Mouse (Mus musculus) limb, embryonic 11.5 days (tissue): Measurements from ENCODE around the gene Nt5c2. TPM values are rescaled to one million over a fixed set of nuclear protein-coding genes. Genes with fewer than 3 reads are reported as not detected.

Experiments used
- ATAC-seq: fragments of 200-750 bp; cut with Nextera tagmentation; 2 replicates; pipeline ENCODE4 v1.8.0; 2017; ENCODE audit warnings: low read depth; ENCODE audit not compliant: insufficient number of reproducible peaks, low FRiP score, low TSS enrichment
- DNase-seq: peaks from one replicate; pipeline ENCODE4 v3.0.0-alpha.2; 2015; ENCODE audit warnings: low spot score
- H3K27ac ChIP-seq: fragments of 300-500 bp; sonication (generic); replicated peaks from 2 replicates; pipeline ENCODE4 v1.5.1; 2014; ENCODE audit warnings: low read depth, mild to moderate bottlenecking, low read length
- H3K27me3 ChIP-seq: fragments of 300-500 bp; sonication (generic); 2 replicates; pipeline ENCODE4 v1.6.1; 2014; ENCODE audit warnings: mild to moderate bottlenecking, low read length, mixed read lengths; ENCODE audit not compliant: control insufficient read depth, insufficient read depth
- H3K36me3 ChIP-seq: fragments of 300-500 bp; sonication (generic); 2 replicates; pipeline ENCODE4 v1.6.1; 2014; ENCODE audit warnings: mild to moderate bottlenecking, low read length, moderate library complexity, mixed read lengths; ENCODE audit not compliant: control insufficient read depth, insufficient read depth
- H3K4me1 ChIP-seq: fragments of 300-500 bp; sonication (generic); 2 replicates; pipeline ENCODE4 v1.6.1; 2014; ENCODE audit warnings: low read length, mixed read lengths; ENCODE audit not compliant: control insufficient read depth, insufficient read depth
- H3K4me2 ChIP-seq: fragments of 300-500 bp; sonication (generic); 2 replicates; pipeline ENCODE4 v1.6.1; 2014; ENCODE audit warnings: low read depth, mild to moderate bottlenecking, moderate library complexity; ENCODE audit not compliant: severe bottlenecking
- H3K4me3 ChIP-seq: fragments of 300-500 bp; sonication (generic); 2 replicates; pipeline ENCODE4 v1.5.1; 2014; ENCODE audit warnings: low read depth, low read length
- H3K9ac ChIP-seq: fragments of 300-500 bp; sonication (generic); 2 replicates; pipeline ENCODE4 v1.6.1; 2014; ENCODE audit warnings: mild to moderate bottlenecking, low read length
- H3K9me3 ChIP-seq: fragments of 300-500 bp; sonication (generic); 2 replicates; pipeline ENCODE4 v1.6.1; 2016; ENCODE audit warnings: low read length; ENCODE audit not compliant: control insufficient read depth
- WGBS: fragments of 180-500 bp; shearing (Covaris S2); extraction: QIAGEN DNeasy Blood & Tissue Kit; methylation state at CpG from one replicate; pipeline ENCODE4 v1.1.7; 2014; 5-methylcytosine and 5-hydroxymethylcytosine counted together
- polyA plus RNA-seq: library from polyadenylated mRNA; unstranded; fragments of >200 nt; fragmentation: Nextera tagmentation; extraction: Ambion mirVana; gene quantifications from 2 replicates; pipeline ENCODE4 v1.2.1, GENCODE M21; 2014

Nt5c2 gene
- polyA plus RNA-seq, 1 experiment from 2014 or later, result 94.6 TPM

DNA sequence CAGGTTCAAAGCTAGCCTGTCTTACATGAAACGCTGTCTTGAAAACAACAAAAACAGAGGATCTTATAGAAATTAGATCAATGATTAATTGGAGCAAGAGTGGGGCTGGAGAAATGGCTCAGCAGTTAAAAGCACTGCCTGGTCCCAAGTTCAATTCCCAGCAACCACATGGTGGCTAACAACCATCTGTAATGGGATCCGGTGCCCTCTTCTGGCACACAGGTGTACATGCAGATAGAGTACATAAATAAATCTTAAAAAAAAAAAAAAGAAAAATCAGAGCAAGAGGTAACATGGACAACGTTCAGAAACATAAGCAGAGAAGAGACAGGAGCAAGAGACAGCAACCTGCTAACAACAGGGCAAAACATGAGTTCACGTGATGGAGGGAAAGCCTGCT is 11.6 kb upstream of the Nt5c2 start:
- no peak for ATAC-seq
- H3K9ac ChIP-seq, result no peak overlapping the region
- no peaks in the 10 kb centered on the region for H3K4me1 ChIP-seq
- H3K4me3 ChIP-seq, result no peak overlapping the region
- H3K9me3 ChIP-seq, result no peaks in the 10 kb centered on the region
- DNase-seq, result no peak
- no peak overlapping the region for H3K4me2 ChIP-seq
- no peaks in the 10 kb centered on the region for H3K36me3 ChIP-seq
- 83% methylated on average over 4 of the region's 4 CpGs for WGBS
- H3K27me3 ChIP-seq, result no peaks in the 10 kb centered on the region
- no peak overlapping the region for H3K27ac ChIP-seq

GRCm38 (mm10) chr19:47024954-47025353 is 10.0 kb upstream of the Nt5c2 start:
- 83% methylated on average over 10 of the region's 10 CpGs for WGBS
- no peaks in the 10 kb centered on the region for H3K4me1 ChIP-seq
- no peaks in the 10 kb centered on the region for H3K27me3 ChIP-seq
- no peaks in the 10 kb centered on the region for H3K36me3 ChIP-seq
- no peak overlapping the region for H3K9ac ChIP-seq
- H3K27ac ChIP-seq, result no peak overlapping the region
- H3K9me3 ChIP-seq, result no peaks in the 10 kb centered on the region
- no peak overlapping the region for H3K4me3 ChIP-seq
- DNase-seq (no peak), ATAC-seq (no peak)
- no peak overlapping the region for H3K4me2 ChIP-seq

DNA sequence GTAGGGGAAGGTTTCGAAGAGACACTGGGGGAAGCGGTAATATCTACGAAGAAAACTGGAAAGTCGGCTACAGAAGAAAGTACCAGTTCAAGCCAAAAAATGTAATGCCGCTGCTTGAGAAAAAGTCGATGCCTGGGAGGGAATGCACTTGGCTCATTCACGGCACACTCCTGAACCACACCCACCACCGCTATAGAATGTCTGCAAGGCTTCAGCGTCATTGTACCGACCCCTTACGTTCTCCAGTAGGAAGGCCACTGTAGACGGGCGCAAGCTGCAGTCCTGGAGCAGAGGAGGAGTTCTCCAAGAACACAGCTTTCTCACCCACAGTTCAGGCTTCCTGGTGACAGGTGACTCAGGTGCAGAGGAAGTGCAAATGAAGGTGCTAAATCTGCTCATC is 8.6 kb upstream of the Nt5c2 start:
- no peak overlapping the region for H3K27ac ChIP-seq
- DNase-seq, result no peak
- H3K4me2 ChIP-seq, result no peak overlapping the region
- H3K27me3 ChIP-seq, result no peaks in the 10 kb centered on the region
- H3K9me3 ChIP-seq, result no peaks in the 10 kb centered on the region
- 0 out of 2 replicates have a peak, but pooled peaks cover 2% of the 10 kb centered on the region for H3K4me1 ChIP-seq
- H3K4me3 ChIP-seq, result no peak overlapping the region
- no peak overlapping the region for H3K9ac ChIP-seq
- H3K36me3 ChIP-seq, result no peaks in the 10 kb centered on the region
- no peak for ATAC-seq
- whole genome bisulfite sequencing, result 88% methylated on average over 13 of the region's 13 CpGs

DNA sequence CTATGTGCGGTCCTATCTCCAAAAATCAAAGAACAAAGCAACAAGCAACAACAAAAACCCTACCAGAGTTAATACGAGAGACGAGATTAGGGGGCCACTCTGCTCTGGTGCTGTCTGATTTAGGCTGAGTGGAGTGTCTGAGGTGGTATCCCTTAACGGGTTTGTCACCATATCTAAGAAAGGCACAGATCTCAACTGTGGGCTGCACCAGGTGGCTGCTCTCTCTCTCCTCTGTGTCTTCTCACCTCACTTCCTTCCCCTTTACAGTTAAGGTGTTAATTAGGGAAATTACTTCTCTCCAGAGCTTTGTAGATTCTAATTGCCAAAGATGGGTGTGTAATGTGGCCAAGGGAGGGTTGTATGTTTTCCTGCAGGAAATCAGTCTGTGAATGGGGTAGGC is 7.8 kb upstream of the Nt5c2 start:
- Histone ChIP-seq H3K4me3 (no peak overlapping the region), H3K4me2 (no peak overlapping the region), H3K36me3 (no peaks in the 10 kb centered on the region), H3K4me1 (0 out of 2 replicates have a peak, but pooled peaks cover 2% of the 10 kb centered on the region), H3K27me3 (peaks cover 7% of the 10 kb centered on the region), H3K9ac (no peak overlapping the region), H3K9me3 (no peaks in the 10 kb centered on the region), H3K27ac (no peak overlapping the region)
- ATAC-seq (no peak), DNase-seq (no peak)
- WGBS, result 86% methylated on average over 4 of the region's 4 CpGs

DNA sequence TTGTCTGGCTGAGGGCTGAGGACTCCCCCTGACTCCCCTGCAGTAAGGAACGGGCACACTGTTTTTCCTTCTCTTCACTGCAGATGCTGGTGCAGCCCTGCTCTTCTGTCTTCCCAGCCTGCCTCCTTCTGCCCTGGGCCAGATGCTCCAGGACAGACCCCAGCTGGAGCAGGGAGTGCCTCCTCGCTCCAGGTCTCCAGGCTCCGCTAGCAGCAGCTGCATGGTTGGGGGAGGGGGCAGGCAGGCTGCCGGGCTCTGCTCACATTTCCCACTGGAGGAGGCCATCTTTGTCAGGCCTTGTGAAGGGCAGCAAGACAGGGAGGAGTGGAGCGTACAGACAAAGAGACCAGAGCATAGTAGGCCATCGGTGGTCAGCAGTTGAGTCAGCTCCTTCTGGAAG is 4.4 kb upstream of the Nt5c2 start:
- Histone ChIP-seq H3K27ac (no peak overlapping the region), H3K4me1 (peaks cover 13% of the 10 kb centered on the region; the same call in 1 of the 2 replicates), H3K36me3 (no peaks in the 10 kb centered on the region), H3K9me3 (no peaks in the 10 kb centered on the region), H3K9ac (no peak overlapping the region), H3K4me3 (no peak overlapping the region), H3K4me2 (no peak overlapping the region), H3K27me3 (peaks cover 33% of the 10 kb centered on the region)
- ATAC-seq (no peak), DNase-seq (peak; percentile 52)
- 26% methylated on average over 6 of the region's 6 CpGs for WGBS

DNA sequence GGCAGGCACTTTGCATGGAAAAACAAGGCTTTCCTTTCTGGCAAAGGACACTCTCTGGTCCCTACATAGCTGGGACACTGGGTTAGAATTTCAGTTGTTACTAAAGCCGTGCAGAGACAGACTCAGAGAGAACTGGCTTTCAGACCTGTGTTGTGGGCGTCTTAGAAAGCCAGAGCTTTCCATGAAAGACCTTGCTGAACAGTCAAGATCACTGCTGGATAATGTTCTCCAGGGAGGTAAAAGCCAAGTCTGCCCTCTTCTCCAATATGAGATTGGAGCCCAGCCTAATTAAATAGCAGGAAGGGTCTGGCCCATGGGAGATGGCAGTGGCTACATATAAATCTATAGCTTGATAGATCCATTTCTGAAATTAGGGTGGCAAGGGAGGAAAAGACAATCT is 3.4 kb upstream of the Nt5c2 start:
- WGBS, result 32% methylated on average over 2 of the region's 2 CpGs
- H3K4me2 ChIP-seq, result no peak overlapping the region

GRCm38 (mm10) chr19:47017831-47018230 is 2.9 kb upstream of the Nt5c2 start:
- WGBS, result 6% methylated on average over 3 of the region's 3 CpGs
- Histone ChIP-seq H3K9me3 (no peaks in the 10 kb centered on the region), H3K9ac (no peak overlapping the region), H3K4me2 (no peak overlapping the region), H3K4me3 (no peak overlapping the region), H3K27me3 (peaks cover 48% of the 10 kb centered on the region), H3K4me1 (peaks cover 13% of the 10 kb centered on the region; the same call in 1 of the 2 replicates), H3K36me3 (no peaks in the 10 kb centered on the region), H3K27ac (no peak overlapping the region)
- DNase-seq (no peak), ATAC-seq (no peak)

More for the DNA sequence above, 3.4 kb upstream of the Nt5c2 start:
- H3K9me3 ChIP-seq, result no peaks in the 10 kb centered on the region
- no peak overlapping the region for H3K27ac ChIP-seq
- peaks cover 43% of the 10 kb centered on the region for H3K27me3 ChIP-seq
- ATAC-seq (no peak), DNase-seq (no peak)
- no peaks in the 10 kb centered on the region for H3K36me3 ChIP-seq
- H3K4me1 ChIP-seq, result peaks cover 13% of the 10 kb centered on the region; the same call in 1 of the 2 replicates
- no peak overlapping the region for H3K9ac ChIP-seq
- no peak overlapping the region for H3K4me3 ChIP-seq

- WGBS, result 1% methylated on average over 15 of the region's 15 CpGs
- ATAC-seq, result no peak
- H3K4me3 ChIP-seq, result no peak overlapping the region
These were observed 1.5 kb upstream of the Nt5c2 start for GRCm38 (mm10) chr19:47016487-47016886.

GRCm38 (mm10) chr19:47015965-47016364 is 1.0 kb upstream of the Nt5c2 start:
- no peak for ATAC-seq
- peak overlapping the region; percentile 36; the same call in 1 of the 2 replicates for H3K4me3 ChIP-seq

More at GRCm38 (mm10) chr19:47016487-47016886, 1.5 kb upstream of the Nt5c2 start:
- Histone ChIP-seq H3K27me3 (peaks cover 55% of the 10 kb centered on the region), H3K9me3 (no peaks in the 10 kb centered on the region), H3K9ac (no peak overlapping the region), H3K4me2 (no peak overlapping the region), H3K27ac (no peak overlapping the region), H3K36me3 (no peaks in the 10 kb centered on the region), H3K4me1 (peaks cover 13% of the 10 kb centered on the region; the same call in 1 of the 2 replicates)
- peak; percentile 94 for DNase-seq

More at GRCm38 (mm10) chr19:47015965-47016364, 1.0 kb upstream of the Nt5c2 start:
- peaks cover 56% of the 10 kb centered on the region for H3K27me3 ChIP-seq
- DNase-seq, result no peak
- no peak overlapping the region for H3K27ac ChIP-seq
- H3K36me3 ChIP-seq, result no peaks in the 10 kb centered on the region
- H3K4me2 ChIP-seq, result no peak overlapping the region
- WGBS, result 5% methylated on average over 9 of the region's 9 CpGs
- H3K4me1 ChIP-seq, result peaks cover 13% of the 10 kb centered on the region; the same call in 1 of the 2 replicates
- no peak overlapping the region for H3K9ac ChIP-seq
- H3K9me3 ChIP-seq, result no peaks in the 10 kb centered on the region
